Mouse (Mus musculus): ENCODE data around the gene 2010111I01Rik. TPM values are rescaled to one million over a fixed set of nuclear protein-coding genes. Genes with fewer than 3 reads are reported as not detected.

2010111I01Rik gene
- total and polyA plus RNA-seq, 2 experiments from 2014 or later = 16.2 to 30.3 TPM

- no peaks in the 10 kb centered on the region for H3K27me3 ChIP-seq (ENCODE audit: insufficient read depth, low read length)
- H3K9ac ChIP-seq (replicated peaks; ENCODE audit: low read length, poor library complexity, severe bottlenecking) = no peak overlapping the region
- no peaks in the 10 kb centered on the region for H3K4me1 ChIP-seq (ENCODE audit: insufficient read depth, low read length)
- TF ChIP-seq CTCF (IDR thresholded peaks at IDR 0.05) = peak; percentile 74
- no peak overlapping the region for H3K4me3 ChIP-seq (ENCODE audit: low read depth, low read length)
- no peaks in the 10 kb centered on the region for H3K9me3 ChIP-seq (ENCODE audit: low read length)
- ATAC-seq (ENCODE audit: low FRiP score) = no peak
- peak; percentile 59 for DNase-seq (ENCODE audit: low spot score)
- no peak overlapping the region for H3K27ac ChIP-seq (ENCODE audit: low read depth, low read length)
- H3K36me3 ChIP-seq (ENCODE audit: insufficient read depth, low read length) = no peaks in the 10 kb centered on the region
- no peak overlapping the region for H3K4me2 ChIP-seq (ENCODE audit: low read depth, low read length, poor library complexity, severe bottlenecking)
- WGBS = 72% methylated on average over 4 of the region's 4 CpGs
These were observed 370.9 kb downstream of the 2010111I01Rik start for GRCm38 (mm10) chr13:63335421-63336134.

DNA sequence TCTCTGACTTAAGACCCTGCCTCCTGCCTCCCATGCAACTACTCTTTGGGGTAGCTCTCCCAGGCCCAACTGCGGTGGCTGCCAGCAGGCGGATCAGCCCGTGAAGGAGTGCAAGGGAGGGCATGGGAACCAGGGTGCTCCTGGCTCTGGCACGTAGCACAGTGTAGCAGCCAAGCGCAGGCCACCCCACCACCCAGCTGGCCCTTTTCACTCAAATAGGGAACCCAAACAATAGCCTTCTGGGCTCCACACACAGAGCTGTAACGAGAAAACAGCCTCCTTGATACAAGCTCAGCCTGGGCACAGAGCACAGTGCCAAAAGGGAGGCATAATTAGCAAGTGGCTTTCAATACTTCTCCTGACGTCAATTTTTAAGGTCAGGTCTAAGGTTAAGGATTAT is 371.6 kb downstream of the 2010111I01Rik start:
- no peak overlapping the region for H3K27ac ChIP-seq (ENCODE audit: low read depth, low read length)
- H3K9ac ChIP-seq (replicated peaks; ENCODE audit: low read length, poor library complexity, severe bottlenecking) = no peak overlapping the region
- DNase-seq (ENCODE audit: low spot score) (peak; percentile 63), ATAC-seq (ENCODE audit: low FRiP score) (peak; percentile 51)
- no peaks in the 10 kb centered on the region for H3K36me3 ChIP-seq (ENCODE audit: insufficient read depth, low read length)
- no peaks in the 10 kb centered on the region for H3K4me1 ChIP-seq (ENCODE audit: insufficient read depth, low read length)
- H3K9me3 ChIP-seq (ENCODE audit: low read length) = no peaks in the 10 kb centered on the region
- 42% methylated on average over 7 of the region's 7 CpGs for WGBS
- no peak overlapping the region for H3K4me2 ChIP-seq (ENCODE audit: low read depth, low read length, poor library complexity, severe bottlenecking)
- H3K27me3 ChIP-seq (ENCODE audit: insufficient read depth, low read length) = no peaks in the 10 kb centered on the region
- TF ChIP-seq CTCF (IDR thresholded peaks at IDR 0.05) = no peak
- no peak overlapping the region for H3K4me3 ChIP-seq (ENCODE audit: low read depth, low read length)

DNA sequence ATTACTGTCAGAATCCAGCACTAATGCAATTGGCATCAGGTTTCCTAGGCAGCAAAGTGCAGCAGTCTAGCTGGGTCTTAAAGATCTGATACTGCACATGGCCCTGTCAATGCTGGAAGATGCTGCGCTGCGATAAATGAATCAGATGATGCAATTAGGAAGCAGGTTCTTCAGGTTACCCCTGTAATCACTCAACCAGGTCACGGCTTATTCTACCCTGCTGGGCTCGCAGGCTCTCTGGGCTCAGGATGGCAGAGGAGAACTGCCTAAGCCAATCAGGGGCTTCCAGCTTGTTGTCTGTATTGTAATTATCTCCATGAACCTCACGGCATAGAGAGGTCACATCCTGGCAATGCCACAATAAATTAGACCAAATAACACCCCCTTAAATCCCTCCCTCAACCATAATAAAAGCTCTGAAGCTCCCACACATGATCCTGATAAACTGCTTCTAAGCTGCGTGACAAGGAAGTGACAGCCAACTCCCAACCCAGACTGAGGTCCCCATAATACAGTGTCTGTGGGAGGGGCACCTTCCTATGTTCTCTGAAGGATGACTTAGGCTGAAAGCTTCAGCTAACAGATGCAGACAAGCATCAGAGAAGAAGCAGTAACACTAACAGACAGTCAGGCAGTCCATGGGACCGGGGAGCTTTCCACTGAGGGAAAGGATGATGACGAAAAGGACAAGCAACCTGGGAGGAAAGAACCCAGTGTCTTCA is 372.7 kb downstream of the 2010111I01Rik start:
- Histone ChIP-seq H3K9ac (replicated peaks; ENCODE audit: low read length, poor library complexity, severe bottlenecking) (no peak overlapping the region), H3K4me1 (ENCODE audit: insufficient read depth, low read length) (no peaks in the 10 kb centered on the region), H3K9me3 (ENCODE audit: low read length) (no peaks in the 10 kb centered on the region), H3K27ac (ENCODE audit: low read depth, low read length) (no peak overlapping the region), H3K36me3 (ENCODE audit: insufficient read depth, low read length) (no peaks in the 10 kb centered on the region), H3K4me2 (ENCODE audit: low read depth, low read length, poor library complexity, severe bottlenecking) (no peak overlapping the region), H3K4me3 (ENCODE audit: low read depth, low read length) (no peak overlapping the region), H3K27me3 (ENCODE audit: insufficient read depth, low read length) (no peaks in the 10 kb centered on the region)
- no peak for TF ChIP-seq CTCF (IDR thresholded peaks at IDR 0.05)
- 44% methylated on average over 8 of the region's 8 CpGs for WGBS
- peak; percentile 21 for DNase-seq (ENCODE audit: low spot score)
- 0 out of 2 replicates have a peak, but pooled peaks have one; percentile 29 for ATAC-seq (ENCODE audit: low FRiP score)

DNA sequence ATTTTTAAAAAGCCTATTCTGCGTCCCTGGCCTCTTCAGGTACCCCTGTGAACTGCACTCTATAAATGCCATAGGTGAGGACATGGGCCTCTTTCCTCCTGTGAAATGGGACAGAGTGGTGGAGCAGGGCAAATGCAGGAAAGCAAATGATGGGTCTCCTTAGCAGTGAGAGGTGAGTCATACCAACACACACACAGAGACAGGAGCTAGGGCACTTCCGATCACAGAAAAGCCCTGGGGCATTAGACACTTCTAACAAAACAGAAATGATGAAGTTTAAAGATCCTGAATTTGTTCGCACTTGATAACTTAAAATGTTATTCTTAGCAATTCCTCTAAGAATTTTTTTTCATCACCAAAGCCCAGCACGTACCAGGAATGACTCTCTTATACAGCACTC is 375.3 kb downstream of the 2010111I01Rik start:
- ATAC-seq (ENCODE audit: low FRiP score) (no peak), DNase-seq (ENCODE audit: low spot score) (no peak)
- TF ChIP-seq CTCF (IDR thresholded peaks at IDR 0.05) = no peak
- Histone ChIP-seq H3K27me3 (ENCODE audit: insufficient read depth, low read length) (no peaks in the 10 kb centered on the region), H3K36me3 (ENCODE audit: insufficient read depth, low read length) (no peaks in the 10 kb centered on the region), H3K27ac (ENCODE audit: low read depth, low read length) (no peak overlapping the region), H3K4me2 (ENCODE audit: low read depth, low read length, poor library complexity, severe bottlenecking) (no peak overlapping the region), H3K4me1 (ENCODE audit: insufficient read depth, low read length) (no peaks in the 10 kb centered on the region), H3K9ac (replicated peaks; ENCODE audit: low read length, poor library complexity, severe bottlenecking) (no peak overlapping the region), H3K4me3 (ENCODE audit: low read depth, low read length) (no peak overlapping the region), H3K9me3 (ENCODE audit: low read length) (no peaks in the 10 kb centered on the region)
- WGBS = 89% methylated on average over 4 of the region's 4 CpGs

DNA sequence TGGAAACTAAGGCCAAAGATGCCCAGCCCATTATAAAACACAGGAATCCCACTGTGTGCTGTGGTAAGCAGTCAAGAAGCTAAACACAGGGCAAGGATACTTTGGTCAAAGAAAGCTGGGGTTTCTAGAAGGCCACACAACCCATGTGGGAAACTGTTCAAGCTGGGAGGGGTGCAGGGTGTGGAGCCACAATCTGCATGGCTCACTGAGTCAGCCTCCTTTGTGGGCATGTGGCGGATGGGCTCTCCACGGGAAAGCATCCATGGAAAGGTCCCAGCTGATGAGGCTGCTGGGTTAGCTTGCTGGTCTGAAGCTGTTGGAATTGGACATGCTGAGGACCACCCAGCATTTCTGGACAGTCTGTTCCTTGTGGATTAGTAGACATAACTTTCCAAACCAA is 378.1 kb downstream of the 2010111I01Rik start:
- DNase-seq (ENCODE audit: low spot score) (no peak), ATAC-seq (ENCODE audit: low FRiP score) (no peak)
- Histone ChIP-seq H3K27ac (ENCODE audit: low read depth, low read length) (no peak overlapping the region), H3K36me3 (ENCODE audit: insufficient read depth, low read length) (no peaks in the 10 kb centered on the region), H3K9me3 (ENCODE audit: low read length) (no peaks in the 10 kb centered on the region), H3K4me3 (ENCODE audit: low read depth, low read length) (no peak overlapping the region), H3K9ac (replicated peaks; ENCODE audit: low read length, poor library complexity, severe bottlenecking) (no peak overlapping the region), H3K27me3 (ENCODE audit: insufficient read depth, low read length) (no peaks in the 10 kb centered on the region), H3K4me2 (ENCODE audit: low read depth, low read length, poor library complexity, severe bottlenecking) (no peak overlapping the region), H3K4me1 (ENCODE audit: insufficient read depth, low read length) (no peaks in the 10 kb centered on the region)
- no peak for TF ChIP-seq CTCF (IDR thresholded peaks at IDR 0.05)
- 79% methylated on average over 2 of the region's 2 CpGs for WGBS

DNA sequence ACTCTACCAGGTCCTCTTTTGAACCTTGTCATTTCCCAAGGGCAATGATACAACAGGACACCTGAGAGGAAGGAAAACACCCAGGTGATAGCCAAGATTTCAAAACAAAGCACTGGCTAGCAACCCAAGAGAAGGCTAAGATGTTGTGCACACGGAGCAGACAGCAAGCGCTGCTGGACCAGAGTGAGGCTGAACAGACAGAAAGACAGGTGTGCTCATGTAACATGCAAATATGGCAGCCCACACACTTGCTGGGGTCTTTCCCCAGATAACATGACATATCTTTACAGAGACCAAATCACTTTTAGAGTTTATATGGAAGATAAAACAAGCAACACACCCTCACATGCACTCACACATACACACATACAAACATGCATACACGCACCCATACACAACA is 379.8 kb downstream of the 2010111I01Rik start:
- H3K27me3 ChIP-seq (ENCODE audit: insufficient read depth, low read length) = no peaks in the 10 kb centered on the region
- H3K4me1 ChIP-seq (ENCODE audit: insufficient read depth, low read length) = no peaks in the 10 kb centered on the region
- DNase-seq (ENCODE audit: low spot score) (no peak), ATAC-seq (ENCODE audit: low FRiP score) (no peak)
- no peak overlapping the region for H3K27ac ChIP-seq (ENCODE audit: low read depth, low read length)
- no peak overlapping the region for H3K9ac ChIP-seq (replicated peaks; ENCODE audit: low read length, poor library complexity, severe bottlenecking)
- no peaks in the 10 kb centered on the region for H3K36me3 ChIP-seq (ENCODE audit: insufficient read depth, low read length)
- no peak for TF ChIP-seq CTCF (IDR thresholded peaks at IDR 0.05)
- no peak overlapping the region for H3K4me2 ChIP-seq (ENCODE audit: low read depth, low read length, poor library complexity, severe bottlenecking)
- H3K4me3 ChIP-seq (ENCODE audit: low read depth, low read length) = no peak overlapping the region
- H3K9me3 ChIP-seq (ENCODE audit: low read length) = no peaks in the 10 kb centered on the region
- WGBS = 98% methylated on average over 3 of the region's 3 CpGs

All from midbrain, postnatal 0 days (tissue).